Mouse (Mus musculus): ENCODE measurements around the gene Slc7a5. TPM values are rescaled to one million over a fixed set of nuclear protein-coding genes. Genes with fewer than 3 reads are reported as not detected.

The Slc7a5 gene
- polyA plus RNA-seq (2012; rRNA removed; ENCODE audit: low replicate concordance): 5.3 and 50.8 TPM in 2 replicates

DNA sequence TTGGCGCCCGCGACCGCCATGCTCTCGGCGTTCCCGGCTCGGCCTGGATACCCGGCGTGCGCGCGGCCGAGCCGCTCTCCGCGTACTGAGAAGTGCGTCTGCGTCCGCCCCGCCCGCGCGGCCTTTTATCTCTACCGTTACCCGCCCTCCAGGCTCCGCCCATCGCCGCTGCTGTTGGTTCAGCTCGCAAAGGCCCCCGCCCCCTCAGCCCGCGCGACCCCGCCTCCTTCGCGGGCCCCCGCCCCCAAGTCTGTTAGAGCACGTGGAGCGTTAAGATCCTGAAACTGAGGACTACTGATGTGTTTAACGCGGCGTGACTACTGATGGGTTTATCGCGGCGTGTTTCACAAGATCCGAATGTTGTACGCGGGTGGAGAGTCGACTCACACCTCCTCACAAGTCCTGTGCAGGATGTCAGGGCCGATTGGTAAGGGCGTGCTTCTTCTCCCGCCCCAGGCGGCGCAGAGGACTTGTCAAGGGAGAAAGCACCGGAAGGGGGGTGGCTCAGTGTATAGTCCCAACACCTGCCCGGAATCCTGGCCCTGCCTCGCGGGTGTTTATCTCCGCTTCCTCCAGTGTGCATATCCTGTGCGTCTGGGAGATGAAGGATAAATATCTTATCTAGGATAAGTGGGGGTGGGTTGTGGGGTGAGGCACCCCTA is at the start of gene Slc7a5:
Slc7a5 (minus strand) TSS at position 108 of the 662 bp plus-strand sequence.

DNA sequence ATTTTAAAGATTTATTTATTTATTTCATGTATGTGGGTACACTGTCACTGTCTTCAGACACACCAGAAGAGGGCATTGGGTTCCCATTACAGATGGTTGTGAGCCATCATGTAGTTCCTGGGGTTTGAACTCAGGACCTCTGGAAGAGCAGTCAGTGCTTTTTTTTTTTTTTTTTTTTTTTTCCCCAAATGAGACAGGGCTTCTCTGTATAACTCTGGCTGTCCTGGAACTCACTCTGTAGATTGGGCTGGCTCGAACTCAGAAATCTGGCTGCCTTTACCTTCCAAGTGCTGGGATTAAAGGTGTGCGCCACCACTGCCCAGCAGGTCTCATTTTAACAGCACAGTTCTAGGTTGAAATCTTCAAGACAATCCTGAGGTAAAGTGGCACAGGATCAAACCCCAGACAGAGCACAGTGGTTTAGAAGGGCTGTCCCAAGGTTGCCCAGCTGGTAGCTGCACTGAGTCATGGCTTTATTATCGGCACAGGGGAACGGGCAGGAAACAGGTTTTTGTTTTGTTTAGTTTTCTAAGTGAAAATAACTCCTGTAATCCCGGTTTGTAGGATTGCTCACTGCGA is 41.8 kb upstream of the Slc7a5 start, which contains the start of gene Banp:
Banp (plus strand) TSS at position 529 of the 579 bp plus-strand sequence.

GRCm38 (mm10) chr8:121944831-121945230 is 37.3 kb upstream of the Slc7a5 start, which contains the start of gene Car5a:
Gene Car5a, minus strand, starts transcription at chr8:121944904.

Other genes with a start within 250 kb of the Slc7a5 start
- gene Jph3, start 178.1 kb downstream of the Slc7a5 start, polyA plus RNA-seq (2012; rRNA removed; ENCODE audit: low replicate concordance): 0.09 and 0.14 TPM in 2 replicates
- gene Klhdc4, start 78.1 kb downstream of the Slc7a5 start, polyA plus RNA-seq (2012; rRNA removed; ENCODE audit: low replicate concordance): 24.1 and 31.0 TPM in 2 replicates
- gene Car5a, start 37.2 kb upstream of the Slc7a5 start, polyA plus RNA-seq (2012; rRNA removed; ENCODE audit: low replicate concordance): not detected in 2 replicates
- 39.9 and 90.2 TPM in 2 replicates for gene Banp, start 42.1 kb upstream of the Slc7a5 start, polyA plus RNA-seq (2012; rRNA removed; ENCODE audit: low replicate concordance)